Mouse (Mus musculus) ES-E14 (cell line): ENCODE measurements around the gene Gm42742. TPM values are rescaled to one million over a fixed set of nuclear protein-coding genes. Genes with fewer than 3 reads are reported as not detected.

ENCODE experiments used
- DNase-seq: peaks from one replicate; pipeline ENCODE4 v3.0.0-alpha.2; 2013; ENCODE audit warnings: low read depth, low spot score
- H3K27ac ChIP-seq: 2 replicates; pipeline ENCODE4 v1.5.1; 2012; ENCODE audit warnings: low read depth, mild to moderate bottlenecking, low read length, moderate library complexity, mixed read lengths; ENCODE audit not compliant: poor library complexity, insufficient read depth, severe bottlenecking
- H3K36me3 ChIP-seq: 2 replicates; pipeline ENCODE4 v1.6.1; 2012; ENCODE audit warnings: mild to moderate bottlenecking, low read length, moderate library complexity, mixed read lengths; ENCODE audit not compliant: control insufficient read depth, poor library complexity, insufficient read depth, severe bottlenecking
- H3K4me1 ChIP-seq, 2 experiments: fragments of 150-350 bp in 1 of 2; sonication (generic) in 1 of 2; 2 replicates each; pipeline ENCODE4 v1.6.1; 2012; ENCODE audit warnings: low read length in 2 of 2, mild to moderate bottlenecking in 1 of 2, mixed read lengths in 1 of 2; ENCODE audit not compliant: control insufficient read depth in 2 of 2, insufficient read depth in 2 of 2, poor library complexity in 1 of 2
- H3K4me3 ChIP-seq, 2 experiments: fragments of 150-350 bp in 1 of 2; sonication (generic) in 1 of 2; 2 replicates each; pipeline ENCODE4 v1.5.1; 2012; ENCODE audit warnings: low read length in 2 of 2, low read depth in 1 of 2, mild to moderate bottlenecking in 1 of 2, mixed read lengths in 1 of 2; ENCODE audit not compliant: insufficient read depth in 1 of 2, poor library complexity in 1 of 2, severe bottlenecking in 1 of 2
- H3K9ac ChIP-seq: 2 replicates; pipeline ENCODE4 v1.6.1; 2012; ENCODE audit warnings: low read depth, mild to moderate bottlenecking, low read length, mixed read lengths; ENCODE audit not compliant: poor library complexity, insufficient read depth, severe bottlenecking
- H3K9me3 ChIP-seq: fragments of 150-350 bp; sonication (generic); 2 replicates; pipeline ENCODE4 v1.6.1; 2012; ENCODE audit warnings: low read depth, mild to moderate bottlenecking, low read length; ENCODE audit not compliant: control insufficient read depth, insufficient read depth
- CHD2 ChIP-seq: IDR thresholded peaks from 2 replicates; pipeline ENCODE4 v1.6.1; 2014; ENCODE audit warnings: mild to moderate bottlenecking, low read depth, low read length, inconsistent platforms
- HCFC1 ChIP-seq: IDR thresholded peaks from 2 replicates; pipeline ENCODE4 v1.6.1; 2012; ENCODE audit warnings: low read length, inconsistent platforms, borderline replicate concordance; ENCODE audit not compliant: insufficient read depth
- MAFK ChIP-seq: IDR thresholded peaks from 2 replicates; pipeline ENCODE4 v1.6.1; 2014; ENCODE audit warnings: mild to moderate bottlenecking, low read depth, low read length, inconsistent platforms; ENCODE audit not compliant: insufficient read depth
- ZC3H11A ChIP-seq: IDR thresholded peaks from 2 replicates; pipeline ENCODE4 v1.6.1; 2012; ENCODE audit warnings: low read depth, mild to moderate bottlenecking, inconsistent platforms, low read length, borderline replicate concordance
- ZNF384 ChIP-seq: IDR thresholded peaks from 2 replicates; pipeline ENCODE4 v1.6.1; 2012; ENCODE audit warnings: low read depth, low read length, inconsistent platforms
- in situ Hi-C, 2 experiments: fragments of 600-800 bp; cut with MboI; formaldehyde crosslinking; loops; one replicate each; pipeline ENCODE4 v1.15.1; 2025; ENCODE audit warnings: low sequenced_read_pairs in 2 of 2, inconsistent platforms in 1 of 2; ENCODE audit not compliant: unreplicated experiment in 2 of 2
- total RNA-seq: library from RNA; depleted of rRNA; stranded (reverse); fragments of 300-350 nt; gene quantifications from 2 replicates; pipeline ENCODE4 v1.2.3, GENCODE M21; 2012

Gm42742 gene
- total RNA-seq, 1 experiment = 23.4 TPM

DNA sequence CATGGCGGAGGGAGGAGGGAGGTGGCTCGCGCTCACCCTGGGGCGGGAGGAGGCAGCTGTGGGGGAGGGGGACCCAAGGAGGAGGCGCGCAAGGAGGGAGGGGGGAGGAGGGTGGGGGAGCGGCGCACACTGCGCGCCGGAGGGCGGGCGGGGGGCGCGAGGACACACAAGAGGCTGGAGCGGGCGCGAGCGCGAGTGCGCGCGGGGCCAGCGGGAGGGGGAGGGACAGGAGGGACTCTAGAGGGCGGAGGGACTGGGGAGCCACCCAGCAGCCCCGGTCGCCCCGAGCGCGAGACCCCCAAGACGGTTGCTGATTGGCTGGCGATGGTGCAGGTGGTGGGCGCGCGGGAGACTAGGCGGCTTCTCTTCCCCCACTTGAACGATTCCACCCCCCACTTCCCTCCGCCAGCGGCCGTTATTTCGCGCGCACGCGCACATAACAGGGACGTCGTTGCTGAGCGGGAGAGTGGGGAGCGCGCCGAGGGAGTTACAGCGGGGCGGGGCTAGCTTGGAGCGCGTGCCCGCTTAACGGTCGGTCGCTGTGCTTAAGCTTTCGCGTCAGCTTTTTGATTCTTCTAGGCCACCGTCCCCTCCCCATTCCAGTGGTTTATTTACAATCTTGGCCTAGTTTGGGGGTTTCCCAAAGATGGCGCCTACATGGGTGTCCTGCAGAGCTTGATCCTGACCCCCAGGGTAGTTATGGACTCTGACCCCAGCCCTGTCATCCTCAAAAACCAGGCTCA lies 6.3 kb upstream of the Gm42742 start, which contains the start of gene Maz:
Gene Maz, minus strand, starts transcription at position 54 of the 743 bp plus-strand sequence.
- in situ Hi-C loops = no loop called here
- peaks cover 6 to 17% of the 10 kb centered on the region in 2 experiments; a peak in 3 of 4 replicates for H3K4me1 ChIP-seq
- peaks cover 58% of the 10 kb centered on the region for H3K36me3 ChIP-seq
- TF ChIP-seq CHD2 = no peak
- no peak for TF ChIP-seq ZNF384
- TF ChIP-seq ZC3H11A = no peak
- TF ChIP-seq HCFC1 = peak; percentile 70; the same call in 1 of the 2 replicates
- no peak for TF ChIP-seq MAFK
- H3K9ac ChIP-seq = peak within 1 kb of the TSS; percentile 90
- no peaks in the 10 kb centered on the region for H3K9me3 ChIP-seq
- peak within 1 kb of the TSS; percentile 99 for H3K27ac ChIP-seq
- H3K4me3 ChIP-seq = peak within 1 kb of the TSS; percentile 87 to 89
- peak; percentile 98 for DNase-seq

DNA sequence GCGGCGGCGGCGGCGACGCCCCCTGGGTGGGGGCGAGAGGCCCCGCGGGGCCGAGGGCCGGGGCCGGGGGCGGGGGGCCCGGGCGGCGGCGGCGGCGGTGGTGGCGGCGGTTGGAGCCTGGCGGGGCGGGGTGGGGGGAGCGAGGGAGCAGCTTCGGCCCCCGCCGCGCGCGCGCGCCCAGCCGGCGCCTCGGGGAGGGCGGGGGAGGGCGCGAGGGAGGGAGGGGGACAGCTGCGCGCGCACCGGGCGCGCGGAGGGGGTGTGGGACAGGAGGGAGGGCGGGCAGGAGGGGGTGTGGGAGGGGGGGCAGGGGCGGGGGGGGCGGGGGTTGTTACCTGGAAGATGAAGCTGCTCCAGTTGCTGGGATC lies 5.7 kb upstream of the Gm42742 start:
- peak overlapping the region; percentile 99 for H3K27ac ChIP-seq
- peaks cover 55% of the 10 kb centered on the region for H3K36me3 ChIP-seq
- no peak for DNase-seq
- no peak for TF ChIP-seq ZC3H11A
- TF ChIP-seq CHD2 = no peak
- TF ChIP-seq HCFC1 = no peak
- TF ChIP-seq ZNF384 = no peak
- TF ChIP-seq MAFK = no peak
- no peaks in the 10 kb centered on the region for H3K9me3 ChIP-seq
- H3K4me1 ChIP-seq = peaks cover 8 to 15% of the 10 kb centered on the region in 2 experiments; a peak in 2 of 4 replicates
- in situ Hi-C loops = no loop called here
- H3K4me3 ChIP-seq = peak overlapping the region; percentile 3 to 87; a peak in 3 of 4 replicates
- peak overlapping the region; percentile 90 for H3K9ac ChIP-seq

DNA sequence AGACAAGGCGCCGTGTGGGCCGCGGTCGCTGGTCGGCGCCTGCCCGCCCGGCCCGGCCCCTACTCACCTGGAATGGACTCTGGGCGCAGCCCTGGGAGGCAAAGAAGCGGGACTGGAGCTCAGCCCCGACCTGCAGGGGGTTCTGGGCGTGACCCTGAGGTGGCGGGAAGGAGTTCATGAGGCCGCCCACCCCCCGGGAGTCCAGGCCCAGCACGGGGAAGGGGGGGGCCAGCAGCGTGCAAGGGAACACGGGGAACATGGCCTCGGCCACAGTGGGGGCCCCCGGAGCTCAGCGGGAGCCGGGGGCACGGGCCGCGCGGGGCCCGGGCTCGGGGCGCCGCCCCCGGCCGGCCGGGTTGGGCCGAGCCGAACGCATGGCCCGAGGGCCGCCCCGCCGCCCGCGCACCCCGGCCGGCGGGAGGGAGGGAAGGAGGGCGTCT lies 5.3 kb upstream of the Gm42742 start:
- TF ChIP-seq HCFC1 (no peak), CHD2 (no peak), ZNF384 (no peak), MAFK (no peak), ZC3H11A (no peak)
- Histone ChIP-seq H3K27ac (peak overlapping the region; percentile 99), H3K4me3 (peak overlapping the region; percentile 87 to 89), H3K9ac (peak overlapping the region; percentile 90), H3K9me3 (no peaks in the 10 kb centered on the region), H3K4me1 (peaks cover 9 to 12% of the 10 kb centered on the region in 2 experiments; a peak in 2 of 4 replicates), H3K36me3 (peaks cover 53% of the 10 kb centered on the region)
- in situ Hi-C loops = no loop called here
- no peak for DNase-seq

DNA sequence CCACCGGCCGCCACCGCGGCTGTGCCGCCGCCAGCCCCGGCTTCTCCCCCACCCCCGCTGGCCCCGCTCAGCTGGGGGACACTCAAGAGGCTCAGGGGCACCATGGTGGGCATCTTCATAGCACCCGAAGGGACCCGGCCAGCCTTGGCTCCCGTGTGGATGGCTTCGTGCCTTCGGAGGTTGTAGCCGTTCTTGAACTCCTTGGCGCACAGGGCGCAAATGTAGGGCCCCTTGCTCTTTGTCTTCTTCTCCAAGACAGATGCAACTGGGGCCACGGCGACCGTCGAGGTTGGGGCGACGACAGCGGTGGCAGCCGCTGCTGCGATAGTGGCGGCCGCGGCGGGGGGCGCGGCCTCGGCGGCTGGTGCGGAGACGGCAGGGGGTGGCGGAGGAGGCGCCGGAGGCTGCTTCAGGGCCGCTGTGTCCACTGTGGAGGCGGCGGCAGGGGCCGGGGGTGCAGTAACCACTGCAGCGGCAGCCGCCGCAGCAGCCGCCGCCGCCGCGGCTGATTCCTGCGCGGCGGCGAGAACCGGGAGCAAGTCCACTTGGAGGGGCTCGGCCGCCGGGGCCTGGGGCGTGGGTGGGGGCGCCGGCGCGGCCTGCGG lies 4.8 kb upstream of the Gm42742 start:
- Histone ChIP-seq H3K4me3 (peak overlapping the region; percentile 87 to 89), H3K9ac (peak overlapping the region; percentile 90), H3K4me1 (peaks cover 9 to 12% of the 10 kb centered on the region in 2 experiments; a peak in 2 of 4 replicates), H3K27ac (peak overlapping the region; percentile 99), H3K36me3 (peaks cover 50% of the 10 kb centered on the region), H3K9me3 (no peaks in the 10 kb centered on the region)
- in situ Hi-C loops = no loop called here
- no peak for DNase-seq
- TF ChIP-seq ZC3H11A = no peak
